Mouse (Mus musculus): ENCODE measurements around the gene Mlxip.

Gene Mlxip

GRCm38 (mm10) chr5:123394303-123394956 is at the start of gene Mlxip:
Mlxip (plus strand) TSS chr5:123394798.
- peak; percentile 97 for DNase-seq (ENCODE audit: low spot score)

GRCm38 (mm10) chr5:123344963-123345852 is 49.4 kb upstream of the Mlxip start:
- peak; percentile 66 for DNase-seq (ENCODE audit: low spot score)

DNA sequence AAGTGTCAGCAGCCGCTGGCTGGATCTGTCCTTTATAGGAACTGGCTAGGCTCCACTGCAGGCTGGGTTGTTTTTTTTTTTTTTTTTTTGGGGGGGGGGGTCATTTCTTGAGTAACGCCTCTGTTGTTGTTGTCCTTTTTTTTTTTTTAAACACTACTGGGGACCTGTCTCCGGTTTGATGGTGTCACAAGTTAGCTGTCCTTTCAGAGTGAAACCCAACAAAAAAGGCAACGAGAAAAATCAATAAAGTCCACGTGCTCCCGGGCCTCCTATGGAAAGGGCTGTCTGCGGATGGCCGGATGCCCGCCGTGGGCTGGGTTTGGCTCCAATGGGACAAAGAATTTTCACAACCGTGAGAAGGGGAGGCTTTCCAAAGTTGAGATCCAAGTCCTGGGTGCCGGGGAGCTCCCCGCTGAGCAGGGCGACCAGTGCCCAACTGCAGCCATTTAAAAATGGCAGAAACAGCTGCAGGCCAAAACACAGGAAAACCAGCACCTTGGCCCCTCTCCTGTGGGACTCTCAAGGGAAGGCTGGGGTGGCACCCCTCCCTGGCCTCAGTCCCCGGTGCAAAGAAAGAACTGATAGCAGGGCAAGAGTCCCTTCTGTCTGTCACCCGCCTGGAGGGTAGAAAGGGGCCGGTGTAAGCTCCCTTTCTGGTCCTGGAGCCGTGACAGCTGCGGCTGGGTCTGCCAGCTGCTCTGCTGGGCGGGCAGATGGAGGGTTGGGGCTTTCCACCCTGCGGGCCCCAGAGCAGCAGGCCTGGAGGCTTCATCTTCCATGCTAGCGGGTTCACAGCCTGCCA is 48.5 kb upstream of the Mlxip start:
- DNase-seq (ENCODE audit: low spot score) = peak; percentile 97

- no peak for DNase-seq (ENCODE audit: low spot score)
Observed at GRCm38 (mm10) chr5:123346701-123347270, 47.8 kb upstream of the Mlxip start.

DNA sequence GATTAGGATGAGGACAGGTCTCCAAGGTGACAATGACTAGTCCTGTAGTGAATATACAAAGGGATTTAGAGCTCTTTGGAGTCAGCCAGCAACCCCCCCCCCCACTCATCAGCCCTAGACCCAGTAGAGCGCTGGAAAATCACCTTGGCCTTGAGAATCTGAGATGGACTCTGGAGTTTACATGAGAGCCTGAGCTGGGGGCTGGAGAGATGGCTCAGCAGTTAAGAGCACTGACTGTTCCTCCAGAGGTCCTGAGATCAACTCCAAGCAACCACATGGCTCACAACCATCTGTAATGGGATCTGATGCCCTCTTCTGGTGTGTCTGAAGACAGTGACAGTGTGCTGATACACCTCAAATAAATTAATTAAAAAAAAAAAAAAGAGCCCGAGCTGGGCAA is 46.6 kb upstream of the Mlxip start:
- DNase-seq (ENCODE audit: low spot score) = no peak

GRCm38 (mm10) chr5:123350386-123350785 is 44.2 kb upstream of the Mlxip start:
- peak; percentile 19 for DNase-seq (ENCODE audit: low spot score)

GRCm38 (mm10) chr5:123355918-123356317 is 38.7 kb upstream of the Mlxip start:
- DNase-seq (ENCODE audit: low spot score) = no peak

- DNase-seq (ENCODE audit: low spot score) = no peak
Observed at GRCm38 (mm10) chr5:123357253-123357652, 37.3 kb upstream of the Mlxip start.

DNA sequence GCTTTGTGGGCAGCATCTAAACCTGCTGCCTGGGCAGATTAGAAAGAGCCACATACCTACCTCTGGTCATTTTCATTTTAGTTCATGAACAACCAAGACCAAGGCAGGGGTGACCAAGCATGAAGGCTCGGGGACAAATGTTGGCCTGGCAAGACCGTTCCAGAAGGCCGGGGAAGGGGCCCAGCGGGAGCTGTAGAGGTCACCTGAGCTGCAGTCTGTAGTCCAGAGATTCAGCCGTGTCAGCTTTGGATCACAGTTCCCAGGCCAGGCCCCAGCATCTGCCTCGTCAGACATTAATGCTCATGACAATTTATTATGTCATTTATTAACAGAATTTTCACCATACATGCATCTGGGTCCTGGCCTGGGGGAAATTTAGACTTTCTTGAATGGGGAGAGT is 35.2 kb upstream of the Mlxip start:
- DNase-seq (ENCODE audit: low spot score) = no peak

- DNase-seq (ENCODE audit: low spot score) = no peak
Observed at GRCm38 (mm10) chr5:123362911-123363310, 31.7 kb upstream of the Mlxip start.

- DNase-seq (ENCODE audit: low spot score) = peak; percentile 90
Observed at GRCm38 (mm10) chr5:123364302-123364971, 30.2 kb upstream of the Mlxip start.

GRCm38 (mm10) chr5:123368869-123369488 is 25.6 kb upstream of the Mlxip start:
- peak; percentile 70 for DNase-seq (ENCODE audit: low spot score)

DNA sequence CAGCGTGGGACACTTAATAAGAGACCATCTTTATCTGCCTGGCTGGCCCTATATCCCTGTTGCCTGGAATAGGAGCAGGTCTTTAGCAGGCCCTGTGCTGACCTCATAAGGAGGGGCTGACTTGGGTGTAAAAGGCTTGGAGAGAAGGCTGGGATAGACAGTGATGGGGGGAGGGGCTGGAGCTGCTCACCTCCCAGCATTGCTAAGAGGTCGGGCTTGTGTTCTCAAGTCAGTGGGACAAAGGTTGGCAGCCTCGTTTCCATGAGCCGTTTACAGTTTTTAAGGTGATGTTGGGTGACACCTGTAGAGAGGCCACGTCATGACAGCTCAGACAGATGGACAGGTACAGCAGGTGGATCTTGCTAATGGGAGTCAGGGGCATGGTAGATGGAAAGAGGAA is 24.5 kb upstream of the Mlxip start:
- DNase-seq (ENCODE audit: low spot score) = no peak

DNA sequence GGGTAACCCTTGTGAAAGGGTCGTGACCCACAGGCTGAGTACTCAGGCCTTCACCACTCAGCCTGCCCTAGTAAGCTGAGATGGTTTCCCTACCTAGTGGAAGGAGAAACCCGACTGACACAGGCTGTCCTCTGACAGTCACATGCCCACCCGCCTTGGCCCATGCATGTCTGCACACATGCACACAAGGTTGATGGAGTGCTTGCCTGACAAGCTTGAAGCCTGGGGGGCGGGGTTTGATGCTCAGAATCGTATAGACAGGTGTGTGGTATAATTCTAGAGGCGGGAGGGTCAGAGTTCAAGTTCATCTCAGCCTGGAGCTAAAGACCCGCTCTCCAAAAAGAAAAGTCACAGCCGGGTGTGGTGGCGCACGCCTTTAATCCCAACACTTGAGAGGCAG is 19.3 kb upstream of the Mlxip start:
- DNase-seq (ENCODE audit: low spot score) = no peak

- DNase-seq (ENCODE audit: low spot score) = no peak
Observed at GRCm38 (mm10) chr5:123375793-123376452, 18.7 kb upstream of the Mlxip start.

DNA sequence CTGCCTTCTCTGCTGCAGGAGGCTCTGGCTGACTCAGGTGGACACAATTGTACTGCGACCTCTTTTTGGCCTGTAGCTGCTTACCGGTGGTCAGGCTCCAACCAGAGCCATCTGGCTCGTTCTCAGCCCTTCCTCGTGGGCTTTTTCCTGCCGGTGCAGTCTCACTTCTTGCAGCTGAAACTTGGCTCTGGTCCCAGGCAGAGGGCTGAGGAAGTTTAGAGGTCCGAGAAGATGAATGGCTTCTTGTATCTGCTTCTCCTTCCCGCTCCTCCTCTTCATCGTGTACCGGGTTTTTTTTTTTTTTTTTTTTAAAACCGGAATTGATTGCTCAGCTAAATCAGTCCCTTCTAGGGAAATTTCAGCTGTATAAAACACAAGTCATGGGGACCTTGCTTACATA is 18.0 kb upstream of the Mlxip start:
- DNase-seq (ENCODE audit: low spot score) = peak; percentile 24

GRCm38 (mm10) chr5:123377120-123377955 is 17.3 kb upstream of the Mlxip start:
- peak; percentile 85 for DNase-seq (ENCODE audit: low spot score)

- no peak for DNase-seq (ENCODE audit: low spot score)
Observed at GRCm38 (mm10) chr5:123378712-123379111, 15.9 kb upstream of the Mlxip start.

DNA sequence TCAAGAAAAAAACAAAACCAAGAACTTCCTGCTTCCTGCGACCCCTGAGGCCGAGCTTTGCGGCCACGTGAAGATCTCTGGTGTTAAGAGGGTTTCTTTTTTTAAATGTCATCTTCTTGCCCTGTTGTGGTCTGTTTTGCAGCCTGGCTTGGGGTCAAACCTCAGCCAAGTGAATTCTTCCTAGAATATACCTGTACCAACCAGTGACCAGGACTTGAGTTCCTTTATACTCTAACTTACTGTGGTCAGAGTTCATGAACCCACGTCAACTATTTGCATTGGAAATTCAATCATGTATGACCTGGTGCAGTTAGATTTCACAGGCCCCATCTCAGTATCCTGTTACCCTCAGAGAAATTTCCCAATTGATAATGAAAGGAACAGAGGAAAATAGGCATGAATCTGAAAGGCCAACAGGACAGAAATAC is 15.1 kb upstream of the Mlxip start:
- no peak for DNase-seq (ENCODE audit: low spot score)

- DNase-seq (ENCODE audit: low spot score) = no peak
Observed at GRCm38 (mm10) chr5:123381968-123382367, 12.6 kb upstream of the Mlxip start.
